Mouse (Mus musculus): ENCODE measurements around the gene Nr3c2. TPM values are rescaled to one million over a fixed set of nuclear protein-coding genes. Genes with fewer than 3 reads are reported as not detected.

Nr3c2 gene
- total and polyA plus RNA-seq, 3 experiments, result 0.12 to 0.30 TPM; not detected in 1

DNA sequence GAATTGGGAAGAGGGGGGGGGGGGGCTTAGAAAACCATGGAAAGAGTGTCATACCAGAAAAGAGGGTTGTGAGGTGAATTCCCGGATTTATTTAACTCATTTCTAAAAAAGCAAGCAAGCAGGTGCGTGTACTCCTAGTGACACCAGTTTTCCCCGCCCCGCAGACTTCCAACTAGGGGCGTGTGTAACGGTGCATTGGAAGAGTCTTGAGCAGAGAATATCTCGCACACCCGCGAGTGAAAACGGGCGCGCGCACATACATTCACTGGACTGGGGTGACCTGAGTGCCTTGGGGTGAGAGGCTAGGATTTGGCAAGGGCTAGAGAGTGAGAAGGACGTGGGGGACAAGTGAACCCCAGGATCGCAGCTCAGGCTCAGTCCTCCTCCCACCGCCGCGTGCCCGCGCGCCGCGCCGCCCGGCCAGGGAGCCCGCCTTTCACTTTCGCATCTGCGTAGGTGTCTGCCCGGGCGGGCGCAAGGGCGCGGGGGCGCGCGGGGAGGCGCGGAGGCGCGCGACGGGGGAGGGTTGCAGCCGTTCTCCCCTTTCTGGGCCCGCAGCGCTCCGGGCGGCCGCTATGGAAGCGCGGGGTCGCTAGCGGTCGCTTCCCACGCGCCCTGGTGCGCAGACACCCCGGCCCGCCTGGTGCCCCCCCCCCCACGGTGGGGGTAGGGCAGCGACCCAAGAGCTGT lies 376 bp upstream of the Nr3c2 start:
- Histone ChIP-seq H3K9me3 (replicated peaks; ENCODE audit: low read length) (peaks cover 4% of the 10 kb centered on the region), H3K4me3 (replicated peaks in 1 of 3; ENCODE audit: low read depth in 2 of 3, low read length in 2 of 3, poor library complexity in 1 of 3) (peak overlapping the region; percentile 31 to 66 (median 31)), H3K79me2 (replicated peaks; ENCODE audit: control insufficient read depth, extremely low read depth, insufficient read depth, poor library complexity, severe bottlenecking) (no peaks in the 10 kb centered on the region), H3K4me2 (ENCODE audit: insufficient read depth, low read depth, poor library complexity, severe bottlenecking) (no peak overlapping the region), H3K27me3 (replicated peaks) (peaks cover 18% of the 10 kb centered on the region), H3K9ac (ENCODE audit: insufficient read depth, low read depth) (no peak overlapping the region), H3K36me3 (replicated peaks in 1 of 2; ENCODE audit: control insufficient read depth in 1 of 2, insufficient read depth in 1 of 2, low read length in 1 of 2) (no peaks in the 10 kb centered on the region), H3K4me1 (ENCODE audit: control insufficient read depth in 1 of 2, insufficient read depth in 2 of 2) (peaks cover 0 to 28% of the 10 kb centered on the region in 2 experiments; a peak in 2 of 4 replicates), H3K27ac (ENCODE audit: insufficient read depth, low read depth) (no peak overlapping the region)
- no peak for TF ChIP-seq CTCF (conservative IDR thresholded peaks at IDR 0.05 in 1 of 2, IDR thresholded peaks at IDR 0.05 in 1 of 2; ENCODE audit: low read depth in 2 of 2, low read length in 2 of 2)
- DNase-seq (ENCODE audit: extremely low read depth), result peak; percentile 52
- dilution Hi-C loops (cut with MboI; ENCODE audit: extremely low pct_ligation_motif_present, extremely low pct_unique_long_range_greater_than_20kb, low sequenced_read_pairs) (no loop called here), in situ Hi-C loops (cut with MboI; ENCODE audit: low pct_ligation_motif_present, low pct_unique_long_range_greater_than_20kb, low sequenced_read_pairs) (no loop called here)

DNA sequence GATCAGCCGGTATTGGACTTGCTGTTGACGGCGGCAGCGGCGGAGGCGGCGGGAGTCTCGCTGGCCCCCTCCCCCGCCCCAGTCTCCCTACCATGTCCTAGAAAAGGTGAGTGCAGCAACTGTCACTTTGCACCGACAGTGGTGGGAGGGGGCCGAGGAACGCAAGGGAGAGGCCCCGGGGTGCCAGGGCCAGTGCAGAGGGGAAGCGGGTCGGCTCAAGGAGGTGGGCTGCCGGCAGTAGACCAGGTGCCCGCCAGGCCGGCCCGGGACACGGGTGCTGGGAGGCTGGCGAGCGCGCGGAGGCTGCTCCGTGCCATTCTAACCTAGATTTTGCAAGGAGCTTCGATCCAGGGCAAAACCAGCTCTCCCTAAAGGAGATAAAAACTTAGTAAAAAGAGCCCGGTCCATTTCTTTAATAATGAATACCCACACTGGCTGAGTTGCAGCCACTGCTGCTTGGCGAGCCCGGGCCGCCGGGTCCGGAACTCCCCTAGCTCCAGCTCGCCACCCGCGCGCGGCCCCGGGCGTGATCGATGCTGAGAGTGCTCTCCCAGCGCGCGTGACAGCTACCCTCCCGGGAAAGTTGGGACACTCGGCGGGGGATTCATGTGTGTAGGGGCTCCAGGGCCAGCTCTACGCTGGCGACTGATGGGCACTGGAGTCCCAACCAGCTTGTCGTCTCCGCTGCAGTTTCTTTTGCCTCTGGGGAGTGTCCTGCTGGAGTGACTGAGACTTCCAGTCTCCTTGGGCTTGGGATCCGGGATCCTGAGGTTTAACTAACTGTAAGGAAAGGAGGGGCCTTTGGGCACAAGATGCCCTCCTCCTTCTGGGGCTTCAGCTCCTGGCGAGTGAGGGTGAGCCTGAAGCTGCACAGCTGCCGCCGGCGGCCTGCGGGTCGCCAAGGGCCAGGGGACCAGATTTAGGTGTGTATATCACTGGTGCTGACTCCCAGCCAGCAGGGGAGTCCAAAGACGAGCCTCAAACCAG lies 1.2 kb downstream of the Nr3c2 start:
- H3K27ac ChIP-seq (ENCODE audit: insufficient read depth, low read depth), result no peak overlapping the region
- dilution Hi-C loops (cut with MboI; ENCODE audit: extremely low pct_ligation_motif_present, extremely low pct_unique_long_range_greater_than_20kb, low sequenced_read_pairs) (no loop called here), in situ Hi-C loops (cut with MboI; ENCODE audit: low pct_ligation_motif_present, low pct_unique_long_range_greater_than_20kb, low sequenced_read_pairs) (no loop called here)
- H3K9ac ChIP-seq (ENCODE audit: insufficient read depth, low read depth), result no peak overlapping the region
- no peaks in the 10 kb centered on the region for H3K79me2 ChIP-seq (replicated peaks; ENCODE audit: control insufficient read depth, extremely low read depth, insufficient read depth, poor library complexity, severe bottlenecking)
- H3K9me3 ChIP-seq (replicated peaks; ENCODE audit: low read length), result peaks cover 4% of the 10 kb centered on the region
- H3K36me3 ChIP-seq (replicated peaks in 1 of 2; ENCODE audit: control insufficient read depth in 1 of 2, insufficient read depth in 1 of 2, low read length in 1 of 2), result no peaks in the 10 kb centered on the region
- H3K4me2 ChIP-seq (ENCODE audit: insufficient read depth, low read depth, poor library complexity, severe bottlenecking), result no peak overlapping the region
- DNase-seq (ENCODE audit: extremely low read depth), result no peak
- TF ChIP-seq MYC (IDR thresholded peaks at IDR 0.05; ENCODE audit: low read depth, low read length), result no peak
- TF ChIP-seq RAD21 (IDR thresholded peaks at IDR 0.05; ENCODE audit: low read depth, low read length), result no peak
- TF ChIP-seq JUN (IDR thresholded peaks at IDR 0.05; ENCODE audit: insufficient read depth, low read depth, low read length), result no peak
- no peak for TF ChIP-seq MAZ (IDR thresholded peaks at IDR 0.05; ENCODE audit: low read depth, low read length)
- no peak for TF ChIP-seq JUND (conservative IDR thresholded peaks at IDR 0.05; ENCODE audit: low read depth, low read length)
- no peak for TF ChIP-seq KAT2A (IDR thresholded peaks at IDR 0.05; ENCODE audit: insufficient replicate concordance, low read length)
- no peak for TF ChIP-seq POLR2AphosphoS2 (IDR thresholded peaks at IDR 0.05; ENCODE audit: low read depth, low read length)
- TF ChIP-seq NRF1 (IDR thresholded peaks at IDR 0.05; ENCODE audit: low read depth, low read length), result no peak
- no peak for TF ChIP-seq BHLHE40 (IDR thresholded peaks at IDR 0.05; ENCODE audit: low read depth, low read length)
- TF ChIP-seq SIN3A (IDR thresholded peaks at IDR 0.05; ENCODE audit: low read length), result no peak
- H3K4me3 ChIP-seq (replicated peaks in 1 of 3; ENCODE audit: low read depth in 2 of 3, low read length in 2 of 3, poor library complexity in 1 of 3), result peak overlapping the region in 1 of 3 experiments; percentile 66
- H3K4me1 ChIP-seq (ENCODE audit: control insufficient read depth in 1 of 2, insufficient read depth in 2 of 2), result peaks cover 0 to 23% of the 10 kb centered on the region in 2 experiments; a peak in 2 of 4 replicates
- peaks cover 18% of the 10 kb centered on the region for H3K27me3 ChIP-seq (replicated peaks)

Data from CH12.LX (cell line).